Mouse (Mus musculus) myocyte (in vitro differentiated cells): ENCODE measurements around the gene Drg2. TPM values are rescaled to one million over a fixed set of nuclear protein-coding genes. Genes with fewer than 3 reads are reported as not detected.

Experiments
- H3K27me3 ChIP-seq: one replicate; pipeline ENCODE4 v1.6.1; 2011; ENCODE audit not compliant: control insufficient read depth, insufficient read depth, insufficient read length
- H3K36me3 ChIP-seq: one replicate; pipeline ENCODE4 v1.6.1; 2011; ENCODE audit not compliant: control insufficient read depth, insufficient read depth
- H3K4me2 ChIP-seq: one replicate; pipeline ENCODE4 v1.6.1; 2011; ENCODE audit warnings: low read depth, control low read depth
- H3K4me3 ChIP-seq: one replicate; pipeline ENCODE4 v1.5.1; 2011; ENCODE audit warnings: mild to moderate bottlenecking, control low read depth, moderate library complexity
- H3K79me2 ChIP-seq: one replicate; pipeline ENCODE4 v1.6.1; 2011; ENCODE audit not compliant: control insufficient read depth, insufficient read depth
- H3ac ChIP-seq: one replicate; pipeline ENCODE4 v1.6.1; 2011; ENCODE audit not compliant: control insufficient read depth, insufficient read length
- CEBPB ChIP-seq: IDR thresholded peaks from 2 replicates; pipeline ENCODE4 v1.6.1; 2011; ENCODE audit warnings: mild to moderate bottlenecking, moderate library complexity; ENCODE audit not compliant: poor library complexity, insufficient read depth, severe bottlenecking
- E2F4 ChIP-seq: IDR thresholded peaks from one replicate; pipeline ENCODE4 v1.6.1; 2011; ENCODE audit warnings: mild to moderate bottlenecking, control low read depth, moderate library complexity; ENCODE audit not compliant: insufficient read depth
- MAX ChIP-seq: IDR thresholded peaks from one replicate; pipeline ENCODE4 v1.6.1; 2011; ENCODE audit warnings: low read depth, mild to moderate bottlenecking, control low read depth
- MYOD1 ChIP-seq, 3 experiments: IDR thresholded peaks; one replicate each; pipeline ENCODE4 v1.6.1; 2011; ENCODE audit warnings: control low read depth in 2 of 3, low read depth in 2 of 3, mild to moderate bottlenecking in 2 of 3, moderate library complexity in 1 of 3; ENCODE audit not compliant: insufficient read length in 2 of 3, control insufficient read depth in 1 of 3
- MYOG ChIP-seq, 3 experiments: IDR thresholded peaks; one replicate each; pipeline ENCODE4 v1.6.1; 2011; ENCODE audit warnings: control low read depth in 2 of 3, low read depth in 2 of 3, mild to moderate bottlenecking in 2 of 3; ENCODE audit not compliant: insufficient read length in 2 of 3, control insufficient read depth in 1 of 3, insufficient read depth in 1 of 3
- POLR2A ChIP-seq: IDR thresholded peaks from one replicate; pipeline ENCODE4 v1.6.1; 2011; ENCODE audit warnings: low read depth, mild to moderate bottlenecking, control low read depth, moderate library complexity; ENCODE audit not compliant: insufficient read length
- POLR2AphosphoS2 ChIP-seq: IDR thresholded peaks from one replicate; pipeline ENCODE4 v1.6.1; 2011; ENCODE audit warnings: low read depth, control low read depth; ENCODE audit not compliant: insufficient read length
- REST ChIP-seq: IDR thresholded peaks from one replicate; pipeline ENCODE4 v1.6.1; 2011; ENCODE audit warnings: mild to moderate bottlenecking, control low read depth, moderate library complexity; ENCODE audit not compliant: insufficient read depth, insufficient read length
- SRF ChIP-seq: IDR thresholded peaks from one replicate; pipeline ENCODE4 v1.6.1; 2011; ENCODE audit warnings: low read depth; ENCODE audit not compliant: control insufficient read depth, insufficient read length
- TCF12 ChIP-seq: IDR thresholded peaks from one replicate; pipeline ENCODE4 v1.6.1; 2011; ENCODE audit warnings: mild to moderate bottlenecking, control low read depth; ENCODE audit not compliant: poor library complexity, insufficient read depth, severe bottlenecking
- TCF3 ChIP-seq: IDR thresholded peaks from one replicate; pipeline ENCODE4 v1.6.1; 2011; ENCODE audit warnings: low read depth, control low read depth; ENCODE audit not compliant: insufficient read length
- USF1 ChIP-seq: IDR thresholded peaks from one replicate; pipeline ENCODE4 v1.6.1; 2011; ENCODE audit warnings: low read depth, mild to moderate bottlenecking, control low read depth, moderate library complexity
- polyA plus RNA-seq: library from polyadenylated mRNA; unstranded; fragments of >200 nt; fragmentation: generic; extraction: Trizol; gene quantifications from one replicate; pipeline ENCODE4 v1.2.1, GENCODE M21; 2012; ENCODE audit warnings: missing spikeins

Gene Drg2
- polyA plus RNA-seq, 1 experiment = 63.1 TPM

GRCm38 (mm10) chr11:60495692-60496091, 41.3 kb downstream of the Drg2 start:
- H3K4me3 ChIP-seq = no peak overlapping the region
- TF ChIP-seq TCF3 (no peak), POLR2A (no peak)

GRCm38 (mm10) chr11:60507281-60507680, 52.9 kb downstream of the Drg2 start:
- no peak overlapping the region for H3ac ChIP-seq
- H3K4me2 ChIP-seq = no peak overlapping the region
- no peaks in the 10 kb centered on the region for H3K79me2 ChIP-seq
- TF ChIP-seq MYOD1 (IDR thresholded peaks at IDR 0.05; ENCODE audit: control insufficient read depth in 1 of 3, insufficient read length in 2 of 3, low read depth in 2 of 3) = no peak
- TF ChIP-seq POLR2AphosphoS2 = no peak
- no peak for TF ChIP-seq CEBPB
- TF ChIP-seq E2F4 = no peak
- TF ChIP-seq MYOG (IDR thresholded peaks at IDR 0.05; ENCODE audit: control insufficient read depth in 1 of 3, insufficient read depth in 1 of 3, insufficient read length in 2 of 3, low read depth in 2 of 3) = no peak
- TF ChIP-seq POLR2A = no peak
- peaks cover 70% of the 10 kb centered on the region for H3K27me3 ChIP-seq
- no peak overlapping the region for H3K4me3 ChIP-seq
- no peaks in the 10 kb centered on the region for H3K36me3 ChIP-seq

More at GRCm38 (mm10) chr11:60495692-60496091, 41.3 kb downstream of the Drg2 start:
- Histone ChIP-seq H3K36me3 (no peaks in the 10 kb centered on the region), H3K27me3 (peaks cover 76% of the 10 kb centered on the region), H3K79me2 (no peaks in the 10 kb centered on the region), H3ac (no peak overlapping the region), H3K4me2 (no peak overlapping the region)

DNA sequence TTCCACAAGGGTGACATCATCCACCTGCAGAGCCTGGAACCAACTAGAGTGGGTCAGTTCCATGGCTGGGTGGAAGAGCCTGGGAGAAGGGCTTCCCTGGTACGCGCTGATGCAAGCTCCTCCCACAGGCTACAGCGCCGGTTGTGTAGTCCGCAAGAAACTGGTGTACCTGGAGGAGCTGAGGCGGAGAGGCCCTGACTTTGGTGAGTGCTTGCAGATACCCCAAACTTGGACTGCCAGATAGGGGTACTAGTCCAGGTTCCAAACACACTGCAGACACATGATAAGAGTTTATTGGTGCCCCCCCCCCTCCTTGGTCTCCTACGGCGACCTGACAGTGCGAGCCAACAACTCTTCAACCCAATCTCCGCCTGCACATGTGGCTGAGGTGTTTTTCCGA, 54.6 kb downstream of the Drg2 start:
- no peaks in the 10 kb centered on the region for H3K36me3 ChIP-seq
- TF ChIP-seq E2F4 = no peak
- no peak for TF ChIP-seq REST
- no peak for TF ChIP-seq POLR2A
- TF ChIP-seq TCF3 = no peak
- H3K4me3 ChIP-seq = no peak overlapping the region
- H3K4me2 ChIP-seq = no peak overlapping the region
- H3ac ChIP-seq = no peak overlapping the region
- H3K79me2 ChIP-seq = no peaks in the 10 kb centered on the region
- H3K27me3 ChIP-seq = peaks cover 58% of the 10 kb centered on the region

GRCm38 (mm10) chr11:60509500-60509899, 55.1 kb downstream of the Drg2 start:
- H3K79me2 ChIP-seq = no peaks in the 10 kb centered on the region
- H3ac ChIP-seq = no peak overlapping the region
- H3K4me3 ChIP-seq = no peak overlapping the region
- H3K27me3 ChIP-seq = peaks cover 55% of the 10 kb centered on the region
- no peak overlapping the region for H3K4me2 ChIP-seq
- H3K36me3 ChIP-seq = no peaks in the 10 kb centered on the region
- TF ChIP-seq SRF (no peak), POLR2AphosphoS2 (no peak), E2F4 (no peak), USF1 (no peak), MYOD1 (IDR thresholded peaks at IDR 0.05; ENCODE audit: control insufficient read depth in 1 of 3, insufficient read length in 2 of 3, low read depth in 2 of 3) (no peak)

DNA sequence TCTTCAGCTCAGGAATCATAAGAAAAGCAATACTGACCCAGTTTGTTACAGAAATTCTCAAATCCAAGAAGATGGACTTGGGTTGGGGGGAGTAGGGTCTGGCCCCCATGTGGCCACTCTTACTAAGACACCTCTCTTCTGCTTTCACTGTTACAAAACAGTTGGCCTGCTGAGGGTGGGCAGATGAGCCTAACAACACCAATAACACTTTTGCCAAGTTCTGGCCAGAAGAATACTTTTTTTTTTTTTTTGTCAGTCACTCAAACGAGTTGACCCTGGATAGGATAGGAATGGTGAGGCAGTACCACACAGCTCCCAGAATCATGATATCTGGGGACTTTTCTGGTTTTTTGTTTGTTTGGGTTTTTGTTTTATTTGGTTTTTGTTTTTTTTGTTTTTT, 57.5 kb downstream of the Drg2 start:
- H3K27me3 ChIP-seq = peaks cover 41% of the 10 kb centered on the region
- H3K36me3 ChIP-seq = no peaks in the 10 kb centered on the region
- H3K4me3 ChIP-seq = no peak overlapping the region
- H3K79me2 ChIP-seq = no peaks in the 10 kb centered on the region
- TF ChIP-seq E2F4 = no peak
- TF ChIP-seq SRF = no peak
- TF ChIP-seq USF1 = no peak
- no peak for TF ChIP-seq POLR2AphosphoS2
- no peak for TF ChIP-seq REST
- no peak for TF ChIP-seq POLR2A
- no peak for TF ChIP-seq CEBPB
- no peak for TF ChIP-seq MAX
- no peak for TF ChIP-seq TCF12
- no peak for TF ChIP-seq MYOG (IDR thresholded peaks at IDR 0.05; ENCODE audit: control insufficient read depth in 1 of 3, insufficient read depth in 1 of 3, insufficient read length in 2 of 3, low read depth in 2 of 3)
- TF ChIP-seq MYOD1 (IDR thresholded peaks at IDR 0.05; ENCODE audit: control insufficient read depth in 1 of 3, insufficient read length in 2 of 3, low read depth in 2 of 3) = no peak
- TF ChIP-seq TCF3 = no peak
- H3K4me2 ChIP-seq = no peak overlapping the region
- H3ac ChIP-seq = no peak overlapping the region

DNA sequence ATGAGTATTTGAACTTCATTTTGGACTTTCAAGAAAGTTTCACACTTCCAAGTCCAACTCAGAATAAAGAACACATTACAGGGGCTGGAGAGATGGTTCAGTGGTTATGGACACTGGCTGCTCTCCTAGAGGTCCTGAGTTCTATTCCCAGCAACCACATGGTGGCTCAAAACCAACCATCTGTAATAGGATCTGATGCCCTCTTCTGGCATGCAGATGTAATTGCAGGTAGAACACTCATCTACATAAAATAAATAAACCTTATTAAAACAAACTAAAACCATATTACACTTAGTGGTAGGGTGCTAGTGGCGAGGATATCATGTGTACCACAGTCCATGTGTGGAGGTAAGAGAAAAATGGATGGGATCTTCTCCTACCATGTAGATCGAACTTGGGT, 58.1 kb downstream of the Drg2 start:
- H3K4me3 ChIP-seq = no peak overlapping the region
- TF ChIP-seq MAX (no peak), USF1 (no peak), MYOD1 (IDR thresholded peaks at IDR 0.05; ENCODE audit: control insufficient read depth in 1 of 3, insufficient read length in 2 of 3, low read depth in 2 of 3) (no peak), MYOG (IDR thresholded peaks at IDR 0.05; ENCODE audit: control insufficient read depth in 1 of 3, insufficient read depth in 1 of 3, insufficient read length in 2 of 3, low read depth in 2 of 3) (no peak), E2F4 (no peak), SRF (no peak), POLR2AphosphoS2 (no peak), POLR2A (no peak), TCF3 (no peak), CEBPB (no peak), REST (no peak)
- H3ac ChIP-seq = no peak overlapping the region
- H3K27me3 ChIP-seq = peaks cover 35% of the 10 kb centered on the region
- no peaks in the 10 kb centered on the region for H3K36me3 ChIP-seq
- no peaks in the 10 kb centered on the region for H3K79me2 ChIP-seq
- H3K4me2 ChIP-seq = no peak overlapping the region
